Mouse (Mus musculus) G1E (cell line): ENCODE measurements around the gene Rnf214. TPM values are rescaled to one million over a fixed set of nuclear protein-coding genes. Genes with fewer than 3 reads are reported as not detected.

Experiments used
- ATAC-seq: 2 replicates; pipeline ENCODE4 v1.8.0; 2016; ENCODE audit warnings: mild to moderate bottlenecking; ENCODE audit not compliant: insufficient number of reproducible peaks, poor library complexity, low FRiP score, severe bottlenecking; ENCODE audit errors: extremely low read depth
- DNase-seq: peaks from one replicate; pipeline ENCODE4 v3.0.0; 2012; ENCODE audit warnings: low spot score
- H3K27me3 ChIP-seq: 2 replicates; pipeline ENCODE4 v1.6.1; 2012; ENCODE audit warnings: mild to moderate bottlenecking, low read length, inconsistent platforms; ENCODE audit not compliant: insufficient read depth
- H3K36me3 ChIP-seq: replicated peaks from 2 replicates; pipeline ENCODE3; 2012; ENCODE audit warnings: mild to moderate bottlenecking, inconsistent platforms
- H3K4me1 ChIP-seq: 2 replicates; pipeline ENCODE4 v1.6.1; 2012; ENCODE audit warnings: low read depth, low read length, inconsistent platforms, mixed read lengths; ENCODE audit not compliant: insufficient read depth
- H3K4me3 ChIP-seq: 2 replicates; pipeline ENCODE4 v1.5.1; 2012; ENCODE audit warnings: low read depth, mild to moderate bottlenecking, inconsistent platforms, low read length, moderate library complexity, mixed read lengths
- H3K9me3 ChIP-seq: replicated peaks from 2 replicates; pipeline ENCODE4 v1.6.1; 2012; ENCODE audit warnings: inconsistent platforms
- CTCF ChIP-seq: IDR thresholded peaks from 2 replicates; pipeline ENCODE4 v1.5.1; 2012; ENCODE audit warnings: low read depth, low read length, inconsistent platforms, mixed read lengths
- GATA1 ChIP-seq: IDR thresholded peaks from 2 replicates; pipeline ENCODE4 v1.6.1; 2012; ENCODE audit warnings: borderline replicate concordance, low read length, inconsistent platforms, mixed read lengths
- GATA2 ChIP-seq: IDR thresholded peaks from 2 replicates; pipeline ENCODE4 v1.6.1; 2012; ENCODE audit warnings: low read depth, low read length, inconsistent platforms, borderline replicate concordance
- POLR2AphosphoS5 ChIP-seq: IDR thresholded peaks from 2 replicates; pipeline ENCODE4 v1.6.1; 2012; ENCODE audit warnings: low read depth, low read length, inconsistent platforms; ENCODE audit not compliant: insufficient replicate concordance
- TAL1 ChIP-seq: conservative IDR thresholded peaks from 2 replicates; pipeline ENCODE4 v1.6.1; 2012; ENCODE audit warnings: low read depth, low read length, inconsistent platforms, mixed read lengths
- polyA plus RNA-seq: library from polyadenylated mRNA; stranded (reverse); fragments of >175 nt; gene quantifications from 2 replicates; pipeline ENCODE4 v1.2.3, GENCODE M21; 2012
- total RNA-seq, 2 experiments: library from RNA; stranded (forward) in 1 of 2; stranded (reverse) in 1 of 2; fragments of 200-1000 nt in 1 of 2; fragments of >200 nt in 1 of 2; fragmentation: Nextera tagmentation in 1 of 2; gene quantifications; 2 replicates each; pipeline ENCODE4 v1.2.3; 2014 to 2017

The Rnf214 gene
- total RNA-seq (2014; fragmentation: Nextera tagmentation) (33.5 and 42.4 TPM in 2 replicates), total RNA-seq (2017) (22.4 and 31.7 TPM in 2 replicates), polyA plus RNA-seq (11.2 and 16.7 TPM in 2 replicates)

GRCm38 (mm10) chr9:45906355-45907077 is at the start of gene Rnf214, which contains the start of gene Pcsk7:
TSS of gene Rnf214 (minus strand) at chr9:45906911.
TSS of gene Pcsk7 (plus strand) at chr9:45906497.
- Histone ChIP-seq H3K4me3 (peak within 1 kb of the TSS; percentile 98), H3K9me3 (no peaks in the 10 kb centered on the region), H3K36me3 (peaks cover 58% of the 10 kb centered on the region), H3K27me3 (no peaks in the 10 kb centered on the region), H3K4me1 (peaks cover 35% of the 10 kb centered on the region)
- ATAC-seq (peak; percentile 76), DNase-seq (peak; percentile 98)
- TF ChIP-seq POLR2AphosphoS5 (no peak), CTCF (peak; percentile 72), GATA2 (no peak)

GRCm38 (mm10) chr9:45955107-45955963 is 48.6 kb upstream of the Rnf214 start, which contains the start of gene Sidt2:
TSS of gene Sidt2 (minus strand) at chr9:45955258.
- peak; percentile 88 for DNase-seq
- Histone ChIP-seq H3K9me3 (no peaks in the 10 kb centered on the region), H3K4me1 (peaks cover 39% of the 10 kb centered on the region), H3K27me3 (no peaks in the 10 kb centered on the region), H3K4me3 (peak within 1 kb of the TSS; percentile 90), H3K36me3 (peaks cover 57% of the 10 kb centered on the region)
- TF ChIP-seq TAL1 (no peak), POLR2AphosphoS5 (no peak), GATA2 (no peak), GATA1 (no peak), CTCF (no peak)
- peak; percentile 87 for ATAC-seq

GRCm38 (mm10) chr9:45954294-45955106 is 47.8 kb upstream of the Rnf214 start:
- Histone ChIP-seq H3K27me3 (no peaks in the 10 kb centered on the region), H3K4me3 (peak overlapping the region; percentile 90), H3K36me3 (peaks cover 57% of the 10 kb centered on the region), H3K9me3 (no peaks in the 10 kb centered on the region), H3K4me1 (peaks cover 41% of the 10 kb centered on the region)
- TF ChIP-seq CTCF, result no peak
- no peak for TF ChIP-seq TAL1
- TF ChIP-seq GATA1, result no peak
- TF ChIP-seq POLR2AphosphoS5, result no peak
- TF ChIP-seq GATA2, result no peak
- ATAC-seq, result no peak
- DNase-seq, result peak; percentile 81

- no peak for ATAC-seq
- TF ChIP-seq GATA2 (no peak), GATA1 (no peak), CTCF (no peak), POLR2AphosphoS5 (no peak), TAL1 (no peak)
These were observed 47.0 kb upstream of the Rnf214 start for GRCm38 (mm10) chr9:45953511-45954293.

GRCm38 (mm10) chr9:45952890-45953289 is 46.2 kb upstream of the Rnf214 start:
- TF ChIP-seq TAL1 (no peak), GATA1 (no peak), POLR2AphosphoS5 (no peak), CTCF (no peak), GATA2 (no peak)
- Histone ChIP-seq H3K27me3 (no peaks in the 10 kb centered on the region), H3K9me3 (no peaks in the 10 kb centered on the region), H3K4me3 (peak overlapping the region; percentile 10; the same call in 1 of the 2 replicates), H3K4me1 (peaks cover 33% of the 10 kb centered on the region), H3K36me3 (peaks cover 60% of the 10 kb centered on the region)
- ATAC-seq (no peak), DNase-seq (no peak)

More at GRCm38 (mm10) chr9:45953511-45954293, 47.0 kb upstream of the Rnf214 start:
- Histone ChIP-seq H3K9me3 (no peaks in the 10 kb centered on the region), H3K36me3 (peaks cover 59% of the 10 kb centered on the region), H3K4me1 (peaks cover 38% of the 10 kb centered on the region), H3K4me3 (peak overlapping the region; percentile 90), H3K27me3 (no peaks in the 10 kb centered on the region)
- DNase-seq, result no peak
